Mouse (Mus musculus) heart, postnatal 14 days (tissue): ENCODE measurements around the gene Lmo1. TPM values are rescaled to one million over a fixed set of nuclear protein-coding genes. Genes with fewer than 3 reads are reported as not detected.
"Not testable (repeated sequence)": the region's sequence is repeated elsewhere in the genome, so short reads cannot be mapped to it uniquely, and the experiment has no call there.

ENCODE experiments used
- DNase-seq, 2 experiments: peaks; one replicate each; pipeline ENCODE4 v3.0.0; 2021 to 2022
- intact Hi-C: fragments of 180-260 bp; cut with DNase I; formaldehyde crosslinking; loops from one replicate; pipeline ENCODE4 v1.15.1; 2025
- total RNA-seq, 2 experiments: library from RNA; stranded (reverse); gene quantifications; 2 replicates each; pipeline ENCODE4 v1.2.3; 2021

The Lmo1 gene
- total RNA-seq, 2 experiments from 2014 or later: 1.8 to 2.6 TPM

- peak; percentile 38 to 54 for DNase-seq
- intact Hi-C loops: no loop called here
These were observed 45.6 kb downstream of the Lmo1 start for GRCm38 (mm10) chr7:109129442-109129841.

GRCm38 (mm10) chr7:109115929-109116328, 59.1 kb downstream of the Lmo1 start:
- intact Hi-C loops: no loop called here
- no peak for DNase-seq

- DNase-seq, intact Hi-C loops: not testable (repeated sequence)
These were observed 59.5 kb downstream of the Lmo1 start for GRCm38 (mm10) chr7:109115488-109115887.

- DNase-seq: no peak
- intact Hi-C loops: no loop called here
These were observed 60.1 kb downstream of the Lmo1 start for GRCm38 (mm10) chr7:109114950-109115349.

GRCm38 (mm10) chr7:109111000-109111399, 64.0 kb downstream of the Lmo1 start:
- intact Hi-C loops: no loop called here
- DNase-seq: no peak

- DNase-seq: no peak
- intact Hi-C loops: loop anchor here (5.0 kb wide), 1 partner anchor 67 kb away; no protein-coding TSS in a partner anchor
These were observed 70.1 kb downstream of the Lmo1 start for GRCm38 (mm10) chr7:109104894-109105293.

GRCm38 (mm10) chr7:109101167-109101566, 73.8 kb downstream of the Lmo1 start:
- DNase-seq: no peak
- intact Hi-C loops: loop anchor here (5.0 kb wide), 1 partner anchor 71 kb away; no protein-coding TSS in a partner anchor

- DNase-seq: peak; percentile 30 to 50
- intact Hi-C loops: loop anchor here (1.0 kb wide), 1 partner anchor 326 kb away; no protein-coding TSS in a partner anchor
These were observed 76.6 kb downstream of the Lmo1 start for GRCm38 (mm10) chr7:109098145-109099018.

GRCm38 (mm10) chr7:109097203-109097602, 77.8 kb downstream of the Lmo1 start:
- DNase-seq: no peak
- intact Hi-C loops: no loop called here

GRCm38 (mm10) chr7:109096618-109097017, 78.4 kb downstream of the Lmo1 start:
- intact Hi-C loops: no loop called here
- DNase-seq: no peak

- intact Hi-C loops: no loop called here
- DNase-seq: no peak
These were observed 80.7 kb downstream of the Lmo1 start for GRCm38 (mm10) chr7:109094294-109094693.

GRCm38 (mm10) chr7:109091316-109091715, 83.7 kb downstream of the Lmo1 start:
- intact Hi-C loops, DNase-seq: not testable (repeated sequence)

Other genes starting within 250 kb of the Lmo1 start
- gene Nlrp10, start 245.0 kb downstream of the Lmo1 start, total RNA-seq: 10 to 100 TPM; 16.4 to 17.9 TPM
- 10 to 100 TPM; 90.2 to 92.6 TPM for gene Eif3f, start 240.8 kb downstream of the Lmo1 start, total RNA-seq
- gene Tub, start 224.9 kb downstream of the Lmo1 start, total RNA-seq: under 1 TPM; 0.46 to 0.48 TPM
- under 1 TPM; 0.55 to 0.95 TPM for gene Ric3, start 91.9 kb downstream of the Lmo1 start, total RNA-seq